Mouse (Mus musculus): ENCODE results near the gene Olfr1344. TPM values are rescaled to one million over a fixed set of nuclear protein-coding genes. Genes with fewer than 3 reads are reported as not detected.

Gene Olfr1344
- polyA plus RNA-seq, 1 experiment, result 3.4 TPM

Other genes starting within 250 kb of the Olfr1344 start
- not detected in 2 replicates for gene Galp, start 241.6 kb upstream of the Olfr1344 start, polyA plus RNA-seq (2012; rRNA removed)
- not detected in 2 replicates for gene Zscan5b, start 216.4 kb upstream of the Olfr1344 start, polyA plus RNA-seq (2012; rRNA removed)
- gene Epp13, start 186.0 kb upstream of the Olfr1344 start, polyA plus RNA-seq (2012; rRNA removed), result not detected in 2 replicates
- gene Zfp667, start 152.1 kb upstream of the Olfr1344 start, polyA plus RNA-seq (2012; rRNA removed), result 7.3 and 7.6 TPM in 2 replicates
- 6.8 and 8.1 TPM in 2 replicates for gene Zfp583, start 107.4 kb upstream of the Olfr1344 start, polyA plus RNA-seq (2012; rRNA removed)
- 4.0 and 5.0 TPM in 2 replicates for gene Gm3854, start 94.9 kb upstream of the Olfr1344 start, polyA plus RNA-seq (2012; rRNA removed)
- gene Zfp78, start 75.4 kb upstream of the Olfr1344 start, polyA plus RNA-seq (2012; rRNA removed), result 2.6 and 3.3 TPM in 2 replicates
- gene Zfp28, start 55.4 kb upstream of the Olfr1344 start, polyA plus RNA-seq (2012; rRNA removed), result 9.7 and 13.7 TPM in 2 replicates
- 7.0 and 8.9 TPM in 2 replicates for gene Smim17, start 40.0 kb upstream of the Olfr1344 start, polyA plus RNA-seq (2012; rRNA removed)
- 0.21 and 0.24 TPM in 2 replicates for gene Gm20715, start 28.4 kb upstream of the Olfr1344 start, polyA plus RNA-seq (2012; rRNA removed)
- 0.02 TPM in 1 of 2 replicates, not detected in the other for gene Olfr1336, start 17.5 kb downstream of the Olfr1344 start, polyA plus RNA-seq (2012; rRNA removed)
- gene Olfr1346, start 28.4 kb downstream of the Olfr1344 start, polyA plus RNA-seq (2012; rRNA removed), result not detected in 2 replicates
- not detected in 2 replicates for gene Olfr5, start 48.3 kb downstream of the Olfr1344 start, polyA plus RNA-seq (2012; rRNA removed)
- gene Olfr1347, start 61.1 kb downstream of the Olfr1344 start, polyA plus RNA-seq (2012; rRNA removed), result not detected in 2 replicates
- gene Olfr1348, start 70.1 kb downstream of the Olfr1344 start, polyA plus RNA-seq (2012; rRNA removed), result not detected in 2 replicates
- 0.08 TPM in 1 of 2 replicates, not detected in the other for gene Olfr1349, start 84.3 kb downstream of the Olfr1344 start, polyA plus RNA-seq (2012; rRNA removed)
- not detected in 2 replicates for gene Olfr1350, start 126.2 kb downstream of the Olfr1344 start, polyA plus RNA-seq (2012; rRNA removed)